Mouse (Mus musculus): ENCODE results near the gene Fam193b.
"Not testable (repeated sequence)": the region's sequence is repeated elsewhere in the genome, so short reads cannot be mapped to it uniquely, and the experiment has no call there.

The Fam193b gene

GRCm38 (mm10) chr13:55571977-55572376 is 1.1 kb upstream of the Fam193b start:
- no peak for DNase-seq (ENCODE audit: low spot score in 2 of 2)

GRCm38 (mm10) chr13:55570286-55570973 is 490 bp downstream of the Fam193b start:
- DNase-seq (ENCODE audit: low spot score in 2 of 2): peak; percentile 6 to 7

- no peak for DNase-seq (ENCODE audit: low spot score in 2 of 2)
These were observed 1.1 kb downstream of the Fam193b start for GRCm38 (mm10) chr13:55569726-55570285.

- DNase-seq (ENCODE audit: low spot score in 2 of 2): not testable (repeated sequence)
These were observed 2.4 kb downstream of the Fam193b start for GRCm38 (mm10) chr13:55568524-55568923.

- DNase-seq (ENCODE audit: low spot score in 2 of 2): no peak
These were observed 3.0 kb downstream of the Fam193b start for GRCm38 (mm10) chr13:55567949-55568348.

GRCm38 (mm10) chr13:55567001-55567400 is 3.9 kb downstream of the Fam193b start:
- no peak for DNase-seq (ENCODE audit: low spot score in 2 of 2)

- DNase-seq (ENCODE audit: low spot score in 2 of 2): no peak
These were observed 7.5 kb downstream of the Fam193b start for GRCm38 (mm10) chr13:55563266-55563879.

- DNase-seq (ENCODE audit: low spot score in 2 of 2): no peak
These were observed 13.4 kb downstream of the Fam193b start for GRCm38 (mm10) chr13:55557499-55557898.

GRCm38 (mm10) chr13:55555921-55556320 is 15.0 kb downstream of the Fam193b start:
- no peak for DNase-seq (ENCODE audit: low spot score in 2 of 2)

- DNase-seq (ENCODE audit: low spot score in 2 of 2): no peak
These were observed 21.9 kb downstream of the Fam193b start for GRCm38 (mm10) chr13:55549061-55549460.

GRCm38 (mm10) chr13:55548426-55548825 is 22.5 kb downstream of the Fam193b start:
- no peak for DNase-seq (ENCODE audit: low spot score in 2 of 2)

- DNase-seq (ENCODE audit: low spot score in 2 of 2): no peak
These were observed 23.0 kb downstream of the Fam193b start for GRCm38 (mm10) chr13:55547916-55548315.

GRCm38 (mm10) chr13:55544792-55545191 is 26.1 kb downstream of the Fam193b start:
- no peak for DNase-seq (ENCODE audit: low spot score in 2 of 2)

GRCm38 (mm10) chr13:55543447-55543846 is 27.5 kb downstream of the Fam193b start:
- DNase-seq (ENCODE audit: low spot score in 2 of 2): no peak

GRCm38 (mm10) chr13:55542891-55543290 is 28.0 kb downstream of the Fam193b start:
- no peak for DNase-seq (ENCODE audit: low spot score in 2 of 2)

GRCm38 (mm10) chr13:55540933-55541332 is 30.0 kb downstream of the Fam193b start:
- peak in 1 of 2 experiments; percentile 39 for DNase-seq (ENCODE audit: low spot score in 2 of 2)

GRCm38 (mm10) chr13:55536194-55537175 is 34.4 kb downstream of the Fam193b start, which contains the start of gene Ddx41:
Gene Ddx41 (minus strand): TSS chr13:55536658.
- peak; percentile 98 to 99 for DNase-seq (ENCODE audit: low spot score in 2 of 2)

GRCm38 (mm10) chr13:55535796-55536193 is 35.1 kb downstream of the Fam193b start:
- no peak for DNase-seq (ENCODE audit: low spot score in 2 of 2)

- no peak for DNase-seq (ENCODE audit: low spot score in 2 of 2)
These were observed 35.7 kb downstream of the Fam193b start for GRCm38 (mm10) chr13:55535191-55535590.

GRCm38 (mm10) chr13:55529198-55529915 is 41.6 kb downstream of the Fam193b start, which contains the start of gene Dok3:
Gene Dok3 (minus strand): TSS chr13:55529296.
- peak in 1 of 2 experiments; percentile 85 for DNase-seq (ENCODE audit: low spot score in 2 of 2)
